Mouse (Mus musculus) right cerebral cortex, postnatal 36 days (tissue): ENCODE measurements around the gene Pkp4.
A peak's percentile ranks its signal among the peaks of the same experiment; 100 is the strongest.
"Not testable (repeated sequence)": the region's sequence is repeated elsewhere in the genome, so short reads cannot be mapped to it uniquely, and the experiment has no call there.

Source experiments
- DNase-seq, 2 experiments: peaks; one replicate each; pipeline ENCODE4 v3.0.0; 2022; ENCODE audit warnings: low spot score in 2 of 2, mixed read lengths in 1 of 2

Pkp4 gene

GRCm38 (mm10) chr2:59383231-59383630 is 222.6 kb downstream of the Pkp4 start:
- DNase-seq = no peak

GRCm38 (mm10) chr2:59383852-59384776 is 223.5 kb downstream of the Pkp4 start:
- peak in 1 of 2 experiments; percentile 9 for DNase-seq

- DNase-seq = no peak
Measured at GRCm38 (mm10) chr2:59385211-59385935, 224.7 kb downstream of the Pkp4 start.

GRCm38 (mm10) chr2:59389971-59390370 is 229.3 kb downstream of the Pkp4 start:
- no peak for DNase-seq

DNA sequence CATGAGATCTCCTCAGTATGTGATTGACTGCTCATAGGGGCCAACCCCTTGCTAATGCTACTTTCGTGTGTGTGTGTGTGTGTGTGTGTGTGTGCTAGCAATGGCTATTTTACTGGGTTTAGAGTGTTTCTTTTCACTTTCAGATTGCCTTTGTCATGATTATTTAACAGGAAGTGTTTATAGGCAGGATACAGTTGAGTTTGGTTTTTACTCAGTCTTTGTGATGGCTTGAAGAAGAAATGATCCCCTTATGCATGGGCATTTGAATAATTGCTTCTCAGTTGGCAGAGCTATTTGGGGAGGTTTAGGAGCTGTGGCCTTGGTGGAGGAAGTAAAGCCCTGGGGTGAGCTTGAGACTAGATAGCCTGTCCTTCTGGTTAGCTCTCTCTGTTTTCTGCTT is 232.5 kb downstream of the Pkp4 start:
- DNase-seq = no peak

GRCm38 (mm10) chr2:59394651-59395050 is 234.0 kb downstream of the Pkp4 start:
- DNase-seq = no peak

DNA sequence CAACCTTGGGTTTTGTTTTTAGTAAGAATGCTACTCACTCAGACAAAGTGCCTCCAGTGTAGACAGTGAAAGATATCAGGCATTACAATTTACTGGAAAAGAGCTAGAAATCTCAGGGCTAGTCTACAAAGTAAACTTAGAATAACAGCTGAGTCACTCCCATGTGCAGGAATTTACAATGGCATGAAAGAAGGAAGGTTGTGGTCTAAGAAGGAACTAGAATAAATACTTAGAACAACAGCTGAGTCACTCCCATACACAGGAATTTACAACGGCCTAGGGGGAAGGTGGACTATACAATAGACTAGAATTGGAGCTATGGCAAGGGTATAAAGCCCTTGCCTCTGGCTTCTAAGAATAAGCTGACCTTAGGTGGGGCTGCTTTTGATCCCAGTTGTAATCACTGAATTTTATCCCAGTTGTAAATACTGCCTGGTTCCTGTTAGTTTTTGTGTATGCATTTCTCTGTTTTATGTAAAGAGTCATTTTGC is 234.6 kb downstream of the Pkp4 start:
- DNase-seq = not testable (repeated sequence)

- DNase-seq = no peak
Measured at GRCm38 (mm10) chr2:59396555-59396954, 235.9 kb downstream of the Pkp4 start.

GRCm38 (mm10) chr2:59397531-59397930 is 236.9 kb downstream of the Pkp4 start:
- DNase-seq = no peak

DNA sequence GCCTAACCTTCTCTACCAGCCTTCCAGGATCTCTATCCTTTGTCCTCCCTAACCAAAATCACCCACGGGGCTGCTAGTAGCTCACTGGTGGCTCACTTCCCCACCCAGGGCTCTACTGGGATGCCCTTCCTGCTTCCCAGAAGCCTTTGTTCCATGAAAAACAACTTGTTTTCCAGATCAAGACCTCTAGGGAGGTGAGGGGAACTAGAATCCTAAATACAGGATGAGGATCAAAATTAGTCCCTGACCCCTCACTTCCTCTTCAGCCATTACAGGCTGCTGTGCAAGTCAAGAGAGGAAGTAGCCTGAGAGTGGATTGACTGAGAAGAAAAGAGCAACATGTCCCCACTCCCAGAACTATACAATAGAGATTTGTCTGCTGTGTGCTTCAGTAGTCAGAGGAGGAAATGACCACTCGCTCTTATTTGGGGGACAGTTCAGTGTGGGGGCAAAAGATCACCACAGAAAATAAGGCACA is 240.3 kb downstream of the Pkp4 start:
- DNase-seq = no peak

- no peak for DNase-seq
Measured at GRCm38 (mm10) chr2:59401841-59402461, 241.3 kb downstream of the Pkp4 start.

- DNase-seq = no peak
Measured at GRCm38 (mm10) chr2:59404022-59404421, 243.4 kb downstream of the Pkp4 start.
